9 mouse cellular contexts compared by ENCODE assay signal in genomic region chr2:70838536-70839216, GRCm38 (mm10). TPM values are rescaled to one million over a fixed set of nuclear protein-coding genes. Genes with fewer than 3 reads are reported as not detected.
DNase-seq lines count a peak whose midpoint lies in the region; TF ChIP-seq lines count a peak whose summit lies in the region.
"Had no signal": no experiment of that assay in that cellular context is flagged by ENCODE, and none has a peak within 500 bp of the region (broad histone marks: within the 10 kb centered on the region; RNA-seq: fewer than 3 reads in every experiment).

No protein-coding gene starts in this region.

- H3K9me3 ChIP-seq in E14TG2a.4 (ENCODE audit: low read length): no peaks in the 10 kb centered on the region
- no peaks in the 10 kb centered on the region for H3K9me3 ChIP-seq in forebrain, embryonic 10.5 days
- H3K9me3 ChIP-seq: embryonic facial prominence, embryonic 13.5 days had no signal

- DNase-seq in gastrocnemius, postnatal 14 days: peak; percentile 8
- no peak for DNase-seq in gastrocnemius, postnatal 25 days
- peak; percentile 18 for DNase-seq in kidney, postnatal 14 days
- DNase-seq in mesoderm, embryonic 11.5 days (ENCODE audit: low read depth, low spot score): peak; percentile 17
- no peak for DNase-seq in forebrain, embryonic 10.5 days (ENCODE audit: extremely low spot score, low spot score)
- no peak for DNase-seq in urinary bladder, adult 18-20 months (ENCODE audit: low spot score in 2 of 2)
- no peak for DNase-seq in urinary bladder, postnatal 4 days (ENCODE audit: low spot score in 2 of 2)

- no peak for TF ChIP-seq CTCF in E14TG2a.4 (conservative IDR thresholded peaks at IDR 0.05; ENCODE audit: low read length)

- no peaks in the 10 kb centered on the region for H3K36me3 ChIP-seq in E14TG2a.4 (ENCODE audit: insufficient read depth, low read length)
- H3K36me3 ChIP-seq in forebrain, embryonic 10.5 days (replicated peaks): no peaks in the 10 kb centered on the region
- H3K36me3 ChIP-seq: embryonic facial prominence, embryonic 13.5 days had no signal

- H3K4me3 ChIP-seq in E14TG2a.4 (replicated peaks; ENCODE audit: low read length): peak overlapping the region; percentile 14; the same call in 1 of the 2 replicates
- H3K4me3 ChIP-seq in forebrain, embryonic 10.5 days: no peak overlapping the region
- H3K4me3 ChIP-seq: embryonic facial prominence, embryonic 13.5 days had no signal

- H3K27me3 ChIP-seq in E14TG2a.4 (ENCODE audit: insufficient read depth, low read length): peaks cover 10% of the 10 kb centered on the region
- no peaks in the 10 kb centered on the region for H3K27me3 ChIP-seq in forebrain, embryonic 10.5 days (ENCODE audit: poor library complexity, severe bottlenecking)
- H3K27me3 ChIP-seq: embryonic facial prominence, embryonic 13.5 days had no signal

- H3K27ac ChIP-seq in forebrain, embryonic 10.5 days: no peak overlapping the region
- H3K27ac ChIP-seq: embryonic facial prominence, embryonic 13.5 days had no signal

- intact Hi-C loops in gastrocnemius, postnatal 14 days (cut with DNase I; ENCODE audit: low total_unique reads): loop anchor here (10.0 kb wide), 1 partner anchor 196 kb away; no protein-coding TSS in a partner anchor

- 51% methylated on average over 12 of the region's 12 CpGs for WGBS in forebrain, embryonic 10.5 days

- peaks cover 13% of the 10 kb centered on the region for H3K4me1 ChIP-seq in E14TG2a.4 (replicated peaks; ENCODE audit: low read depth, low read length)
- H3K4me1 ChIP-seq in forebrain, embryonic 10.5 days: peaks cover 7% of the 10 kb centered on the region
- H3K4me1 ChIP-seq: embryonic facial prominence, embryonic 13.5 days had no signal

RNA-seq across cellular contexts. Expression of gene Tlk1, which starts 13.1 kb away (rescaled TPM):
- total RNA-seq in gastrocnemius, postnatal 14 days (2021): 10 to 100 TPM; 26.7 to 31.5 TPM
- total RNA-seq in gastrocnemius, postnatal 25 days (2021): 10 to 100 TPM; 28.1 to 34.8 TPM
- 27.2 and 31.1 TPM in 2 replicates for polyA plus RNA-seq in forebrain, embryonic 10.5 days (2016; fragmentation: Nextera tagmentation; extraction: Ambion mirVana)

Comparison
In these comparisons a context has a peak if more than half of its experiments do, and no peak if none do; other contexts are left out.
1. DNase-seq: peak in gastrocnemius, postnatal 14 days (single experiment), kidney, postnatal 14 days (single experiment) and mesoderm, embryonic 11.5 days (single experiment); none in gastrocnemius, postnatal 25 days (single experiment), forebrain, embryonic 10.5 days (single experiment), urinary bladder, adult 18-20 months (0 of 2) and urinary bladder, postnatal 4 days (0 of 2).